ENCODE assay signal across 14 mouse cellular contexts in the genomic region with DNA sequence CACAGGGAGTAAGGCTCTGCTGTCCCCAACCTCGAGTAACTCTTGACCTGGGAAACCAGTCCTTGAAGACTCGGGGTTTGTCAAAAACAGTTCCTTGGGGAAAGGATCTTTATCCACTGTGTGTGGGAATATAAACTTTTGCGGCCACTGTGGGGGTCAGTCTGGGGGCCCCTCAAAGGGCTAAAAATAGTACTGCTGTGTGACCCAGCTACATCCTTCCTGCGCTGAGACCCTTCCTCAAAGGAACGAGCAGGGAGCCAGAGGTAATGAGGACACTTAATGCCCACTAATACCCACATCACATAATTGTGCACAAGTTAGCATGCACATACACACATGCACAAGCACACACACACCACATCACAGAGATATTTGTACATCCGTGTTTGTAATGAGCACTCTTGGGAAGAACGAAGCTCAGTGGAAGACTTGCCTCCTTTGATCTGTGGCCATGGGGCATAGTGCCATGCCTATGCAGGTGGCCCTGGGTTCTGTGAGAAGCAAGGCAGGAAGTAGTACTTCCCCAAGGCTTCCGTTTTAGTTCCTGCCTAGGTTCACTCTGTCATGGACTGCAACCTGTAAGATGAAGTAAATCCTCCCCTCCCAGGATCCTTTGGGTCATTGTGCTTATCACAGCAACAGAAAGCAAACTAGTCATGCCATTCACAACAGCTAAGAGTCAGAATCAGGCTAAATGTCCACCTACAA. TPM values are rescaled to one million over a fixed set of nuclear protein-coding genes. Genes with fewer than 3 reads are reported as not detected.
DNase-seq lines count a peak whose midpoint lies in the region; ATAC-seq and TF ChIP-seq lines count a peak whose summit lies in the region.
"Had no signal": no experiment of that assay in that cellular context is flagged by ENCODE, and none has a peak within 500 bp of the region (broad histone marks: within the 10 kb centered on the region; RNA-seq: fewer than 3 reads in every experiment).

No protein-coding gene starts in this region.

- H3K9me3 ChIP-seq in forebrain, embryonic 11.5 days (ENCODE audit: control insufficient read depth, low read length), result no peaks in the 10 kb centered on the region
- no peaks in the 10 kb centered on the region for H3K9me3 ChIP-seq in forebrain, postnatal 0 days (ENCODE audit: low read length)
- no peaks in the 10 kb centered on the region for H3K9me3 ChIP-seq in megakaryocyte, embryonic 14.5 days
- H3K9me3 ChIP-seq: neural tube, embryonic 13.5 days had no signal

- ATAC-seq in forebrain, embryonic 11.5 days (replicated peaks; ENCODE audit: low FRiP score), result no peak
- no peak for ATAC-seq in forebrain, postnatal 0 days

- H3K27me3 ChIP-seq in forebrain, embryonic 11.5 days (ENCODE audit: control insufficient read depth, insufficient read depth, low read length), result no peaks in the 10 kb centered on the region
- H3K27me3 ChIP-seq in forebrain, postnatal 0 days (ENCODE audit: insufficient read depth, low read length), result no peaks in the 10 kb centered on the region
- no peaks in the 10 kb centered on the region for H3K27me3 ChIP-seq in megakaryocyte, embryonic 14.5 days (replicated peaks)
- H3K27me3 ChIP-seq: neural tube, embryonic 13.5 days had no signal

- WGBS in forebrain, embryonic 11.5 days, result 84% methylated on average over 8 of the region's 8 CpGs
- WGBS in forebrain, postnatal 0 days, result 77% methylated on average over 8 of the region's 8 CpGs

- TF ChIP-seq CTCF in forebrain, postnatal 0 days (IDR thresholded peaks at IDR 0.05; ENCODE audit: low read depth), result no peak

- peak; percentile 40 for DNase-seq in forebrain, embryonic 11.5 days (ENCODE audit: low spot score)
- DNase-seq in forebrain, postnatal 0 days, result no peak
- peak; percentile 7 for DNase-seq in lung, postnatal 14 days
- no peak for DNase-seq in lung, postnatal 25 days (ENCODE audit: low spot score)
- peak; percentile 53 for DNase-seq in thymus, postnatal 4 days
- no peak for DNase-seq in layer of hippocampus, adult 8-10 months (ENCODE audit: low spot score in 2 of 2)
- DNase-seq in layer of hippocampus, postnatal 25 days (ENCODE audit: extremely low spot score in 1 of 2, low spot score in 1 of 2), result no peak
- DNase-seq: embryo, embryonic 11 days; heart, postnatal 4 days; left cerebral cortex, postnatal 4 days; right cerebral cortex, postnatal 25 days had no signal

- H3K27ac ChIP-seq in forebrain, embryonic 11.5 days (ENCODE audit: low read depth, low read length), result no peak overlapping the region
- H3K27ac ChIP-seq in forebrain, postnatal 0 days (ENCODE audit: low read depth, low read length), result no peak overlapping the region
- H3K27ac ChIP-seq: kidney, postnatal 0 days; neural tube, embryonic 13.5 days had no signal

- H3K4me3 ChIP-seq in forebrain, embryonic 11.5 days (ENCODE audit: low read depth, low read length), result no peak overlapping the region
- no peak overlapping the region for H3K4me3 ChIP-seq in forebrain, postnatal 0 days (ENCODE audit: low read depth, low read length)
- peak overlapping the region; percentile 69 for H3K4me3 ChIP-seq in megakaryocyte, embryonic 14.5 days (replicated peaks)
- H3K4me3 ChIP-seq: neural tube, embryonic 13.5 days had no signal

- H3K9ac ChIP-seq in forebrain, embryonic 11.5 days (ENCODE audit: low read length), result no peak overlapping the region
- no peak overlapping the region for H3K9ac ChIP-seq in forebrain, postnatal 0 days
- H3K9ac ChIP-seq: neural tube, embryonic 13.5 days had no signal

- no peak overlapping the region for H3K4me2 ChIP-seq in forebrain, embryonic 11.5 days (ENCODE audit: low read depth, low read length, severe bottlenecking)
- no peak overlapping the region for H3K4me2 ChIP-seq in forebrain, postnatal 0 days (ENCODE audit: low read depth)
- H3K4me2 ChIP-seq: neural tube, embryonic 13.5 days had no signal

- no peaks in the 10 kb centered on the region for H3K36me3 ChIP-seq in forebrain, embryonic 11.5 days (ENCODE audit: control insufficient read depth, insufficient read depth, low read length)
- no peaks in the 10 kb centered on the region for H3K36me3 ChIP-seq in forebrain, postnatal 0 days (ENCODE audit: insufficient read depth)
- H3K36me3 ChIP-seq in megakaryocyte, embryonic 14.5 days (replicated peaks; ENCODE audit: low read length), result no peaks in the 10 kb centered on the region
- H3K36me3 ChIP-seq: neural tube, embryonic 13.5 days had no signal

- no peaks in the 10 kb centered on the region for H3K4me1 ChIP-seq in forebrain, embryonic 11.5 days (replicated peaks; ENCODE audit: control insufficient read depth, insufficient read depth, low read length)
- no peaks in the 10 kb centered on the region for H3K4me1 ChIP-seq in forebrain, postnatal 0 days (ENCODE audit: insufficient read depth)
- peaks cover 65% of the 10 kb centered on the region for H3K4me1 ChIP-seq in megakaryocyte, embryonic 14.5 days
- H3K4me1 ChIP-seq: neural tube, embryonic 13.5 days had no signal

RNA-seq across cellular contexts. Expression of a gene that starts 25.5 kb away (rescaled TPM):
- polyA plus RNA-seq in forebrain, embryonic 11.5 days (2014; fragmentation: Nextera tagmentation; extraction: Ambion mirVana), result not detected in 2 replicates
- 0.08 TPM in 1 of 2 replicates, not detected in the other for total RNA-seq in forebrain, postnatal 0 days (2014; rRNA removed)
- not detected in 2 replicates for polyA plus RNA-seq in forebrain, postnatal 0 days (2015; fragmentation: Nextera tagmentation; extraction: Ambion mirVana)
- 1.3 TPM in 1 of 2 replicates, not detected in the other for polyA plus RNA-seq in megakaryocyte, embryonic 14.5 days (2012; ENCODE audit: insufficient read depth, low replicate concordance)
- not detected for total RNA-seq in layer of hippocampus, adult 8-10 months (2022)
- total RNA-seq in layer of hippocampus, postnatal 25 days (2021), result not detected
- polyA plus RNA-seq: neural tube, embryonic 13.5 days had no signal

RNA-seq across cellular contexts. Expression of a gene that starts 48.3 kb away (rescaled TPM):
- 40.3 and 46.2 TPM in 2 replicates for polyA plus RNA-seq in forebrain, embryonic 11.5 days (2014; fragmentation: Nextera tagmentation; extraction: Ambion mirVana)
- total RNA-seq in forebrain, postnatal 0 days (2014; rRNA removed), result 31.5 and 39.5 TPM in 2 replicates
- 21.5 and 36.9 TPM in 2 replicates for polyA plus RNA-seq in forebrain, postnatal 0 days (2015; fragmentation: Nextera tagmentation; extraction: Ambion mirVana)
- 0.17 and 0.75 TPM in 2 replicates for polyA plus RNA-seq in megakaryocyte, embryonic 14.5 days (2012; ENCODE audit: insufficient read depth, low replicate concordance)
- 10 to 100 TPM; 49.8 to 58.2 (median 50.7) TPM for total RNA-seq in layer of hippocampus, adult 8-10 months (2022)
- total RNA-seq in layer of hippocampus, postnatal 25 days (2021), result 10 to 100 TPM; 40.9 to 52.6 TPM

Comparison
In these comparisons a context has a peak if more than half of its experiments do, and no peak if none do; other contexts are left out.
1. DNase-seq: peak in forebrain, embryonic 11.5 days (single experiment), lung, postnatal 14 days (single experiment) and thymus, postnatal 4 days (single experiment); none in forebrain, postnatal 0 days (single experiment), lung, postnatal 25 days (single experiment), layer of hippocampus, adult 8-10 months (0 of 2) and layer of hippocampus, postnatal 25 days (0 of 2).